Mouse (Mus musculus) adrenal gland, postnatal 36 days (tissue): ENCODE results near the gene Fbxo45. TPM values are rescaled to one million over a fixed set of nuclear protein-coding genes. Genes with fewer than 3 reads are reported as not detected.

Experiments
- DNase-seq, 2 experiments: peaks; one replicate each; pipeline ENCODE4 v3.0.0; 2021; ENCODE audit warnings: mixed read lengths in 1 of 2
- long read RNA-seq, 2 experiments: library from polyadenylated mRNA; stranded (forward); transcript quantifications; one replicate each; pipeline ENCODE4 v2.0.0; 2021; ENCODE audit warnings: borderline sequencing depth in 2 of 2
- total RNA-seq, 2 experiments: library from RNA; stranded (reverse); gene quantifications; 2 replicates each; pipeline ENCODE4 v1.2.3; 2021

The Fbxo45 gene
- 10 to 100 TPM; 20.7 to 21.4 TPM for total RNA-seq
- long read RNA-seq, experiment 1, full-length matches to known transcripts: 25 of 29 reads
- long read RNA-seq, experiment 1, partial matches to known transcripts: 2 of 29 reads
- long read RNA-seq, experiment 1, other reads (novel, unspliced or antisense): 2 of 29 reads
- long read RNA-seq, experiment 2, full-length matches to known transcripts: 5 of 5 reads
- long read RNA-seq, experiment 2, partial matches to known transcripts: 0 of 5 reads
- long read RNA-seq, experiment 2, other reads (novel, unspliced or antisense): 0 of 5 reads

- DNase-seq: peak; percentile 98 to 99
These were observed at the start of gene Fbxo45, which contains the start of gene Wdr53 for GRCm38 (mm10) chr16:32246952-32247370. Gene Fbxo45 (minus strand): TSS chr16:32247158. Gene Wdr53 (plus strand): TSS chr16:32247227.

GRCm38 (mm10) chr16:32291821-32292220, 44.9 kb upstream of the Fbxo45 start:
- no peak for DNase-seq

GRCm38 (mm10) chr16:32282608-32283007, 35.6 kb upstream of the Fbxo45 start:
- DNase-seq: no peak

- DNase-seq: no peak
These were observed 33.3 kb upstream of the Fbxo45 start for GRCm38 (mm10) chr16:32280211-32280610.

GRCm38 (mm10) chr16:32278396-32278795, 31.4 kb upstream of the Fbxo45 start:
- no peak for DNase-seq

GRCm38 (mm10) chr16:32277308-32278256, 30.6 kb upstream of the Fbxo45 start, which contains the start of gene Rnf168:
Gene Rnf168 (plus strand): TSS chr16:32277459.
- peak; percentile 95 to 96 for DNase-seq

- no peak for DNase-seq
These were observed 28.9 kb upstream of the Fbxo45 start for GRCm38 (mm10) chr16:32275830-32276229.

GRCm38 (mm10) chr16:32275041-32275440, 28.1 kb upstream of the Fbxo45 start:
- DNase-seq: no peak

GRCm38 (mm10) chr16:32273338-32273737, 26.4 kb upstream of the Fbxo45 start:
- DNase-seq: peak in 1 of 2 experiments; percentile 10

GRCm38 (mm10) chr16:32271291-32271690, 24.3 kb upstream of the Fbxo45 start, which contains the start of gene Smco1:
Gene Smco1 (plus strand): TSS chr16:32271468.
- DNase-seq: no peak

- DNase-seq: peak; percentile 34 to 50
These were observed 17.3 kb upstream of the Fbxo45 start for GRCm38 (mm10) chr16:32264225-32264624.

GRCm38 (mm10) chr16:32246351-32246791, 587 bp downstream of the Fbxo45 start:
- peak; percentile 61 to 64 for DNase-seq

GRCm38 (mm10) chr16:32243901-32244300, 3.1 kb downstream of the Fbxo45 start:
- DNase-seq: no peak

- peak; percentile 15 to 17 for DNase-seq
These were observed 7.3 kb downstream of the Fbxo45 start for GRCm38 (mm10) chr16:32239428-32240312.

- peak; percentile 24 to 56 for DNase-seq
These were observed 8.9 kb downstream of the Fbxo45 start for GRCm38 (mm10) chr16:32237930-32238680.

GRCm38 (mm10) chr16:32232050-32232449, 14.9 kb downstream of the Fbxo45 start:
- peak; percentile 65 to 66 for DNase-seq

- no peak for DNase-seq
These were observed 24.6 kb downstream of the Fbxo45 start for GRCm38 (mm10) chr16:32222399-32222798.

GRCm38 (mm10) chr16:32221803-32222202, 25.2 kb downstream of the Fbxo45 start:
- no peak for DNase-seq

GRCm38 (mm10) chr16:32214804-32215576, 32.0 kb downstream of the Fbxo45 start:
- DNase-seq: no peak

- no peak for DNase-seq
These were observed 32.8 kb downstream of the Fbxo45 start for GRCm38 (mm10) chr16:32214156-32214555.
